Mouse (Mus musculus) G1E-ER4 (cell line): ENCODE results near the gene Tspan18. TPM values are rescaled to one million over a fixed set of nuclear protein-coding genes. Genes with fewer than 3 reads are reported as not detected.

Experiments used
- GATA1 ChIP-seq: IDR thresholded peaks from one replicate; pipeline ENCODE4 v1.8.0; 2012; ENCODE audit warnings: low read length, inconsistent platforms
- polyA plus RNA-seq: library from polyadenylated mRNA; stranded (reverse); fragments of >175 nt; gene quantifications from 2 replicates; pipeline ENCODE4 v1.2.3, GENCODE M21; 2012

Gene Tspan18
- polyA plus RNA-seq = 0.93 and 0.97 TPM in 2 replicates

DNA sequence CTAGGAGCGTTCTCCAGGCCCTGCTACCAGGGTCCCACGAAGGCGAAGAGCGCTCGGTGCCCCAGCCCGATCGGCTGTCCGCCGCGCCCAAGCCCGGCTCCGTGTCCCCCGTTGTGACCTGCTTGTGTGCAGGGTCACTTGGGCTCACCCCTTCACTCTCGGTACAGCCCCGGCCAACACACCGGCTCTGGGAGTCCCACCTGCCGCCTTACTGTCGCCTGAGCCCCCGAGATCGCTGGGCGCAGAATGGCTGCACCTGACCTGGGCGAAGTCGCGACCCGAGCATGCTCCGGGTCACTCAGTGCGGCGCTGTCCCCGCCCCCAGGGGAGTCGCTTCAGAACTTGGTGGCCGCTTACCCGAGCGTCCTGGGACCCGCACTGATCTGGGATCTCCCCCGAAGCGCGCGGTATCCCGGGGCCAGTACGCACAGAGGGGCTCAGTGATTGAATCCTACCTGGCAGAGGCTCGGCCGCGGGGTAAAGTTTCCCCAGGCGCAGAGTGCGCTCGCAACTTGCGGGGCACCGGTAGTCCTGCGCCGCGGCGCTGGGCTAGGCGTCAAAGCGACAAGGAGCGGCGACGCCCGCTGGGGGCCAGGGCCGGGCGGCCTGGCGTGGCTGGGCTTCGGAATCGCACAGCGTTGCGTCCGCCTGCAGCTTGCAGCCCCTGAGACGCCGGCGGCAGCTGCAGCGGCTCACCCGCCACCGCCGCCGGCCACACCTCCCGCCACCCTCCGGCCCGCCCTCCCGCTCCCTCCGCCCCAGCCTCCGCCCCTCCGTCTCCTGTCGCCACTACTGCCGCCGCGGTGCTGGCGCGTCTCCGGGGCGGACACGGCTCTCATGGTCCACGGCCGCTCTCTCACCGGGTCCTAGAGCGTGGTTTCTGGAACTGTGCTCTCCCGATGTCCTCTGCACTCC, at the start of gene Tspan18:
Tspan18 (minus strand) TSS at position 689 of the 915 bp plus-strand sequence.
- TF ChIP-seq GATA1 = no peak

DNA sequence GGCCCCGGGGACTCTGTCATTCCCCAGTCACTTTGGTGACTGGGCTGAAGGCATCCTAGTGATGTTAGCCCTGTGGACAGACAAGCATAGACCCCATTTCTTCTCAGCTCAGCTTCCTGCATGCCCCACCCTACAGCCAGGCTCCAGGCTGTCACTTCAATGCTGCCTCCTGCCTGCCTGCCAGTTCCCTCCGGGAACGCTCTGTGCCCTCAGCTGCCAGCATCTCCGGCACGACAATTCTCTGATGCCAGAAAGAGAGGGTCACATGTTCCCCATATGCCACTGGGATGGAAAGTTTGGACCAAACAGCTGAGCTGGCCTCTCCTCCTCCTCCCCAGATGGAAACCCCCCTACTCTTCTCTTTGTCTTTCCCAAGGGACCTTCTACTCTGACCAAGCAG, 49.5 kb upstream of the Tspan18 start:
- no peak for TF ChIP-seq GATA1

DNA sequence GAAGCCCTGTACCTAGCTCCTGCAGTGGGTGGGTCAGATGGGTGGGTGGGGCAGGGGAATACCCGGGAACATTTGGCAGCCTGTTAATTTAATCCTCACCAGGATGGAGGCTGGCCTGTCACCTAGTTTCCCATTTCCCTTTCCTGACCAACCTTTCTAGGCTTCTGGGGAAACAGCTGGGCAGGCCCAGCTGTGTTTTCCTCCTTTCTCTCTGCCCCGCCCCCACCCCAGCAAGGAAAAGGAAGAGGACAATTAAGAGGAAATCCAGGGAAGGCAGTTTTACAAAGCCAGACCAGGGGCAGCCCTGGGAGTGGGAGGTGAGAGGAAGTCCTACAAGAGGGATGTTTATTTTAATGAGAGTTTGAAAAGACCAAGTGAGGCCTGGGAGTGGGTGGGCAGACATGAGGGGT, 46.4 kb upstream of the Tspan18 start:
- TF ChIP-seq GATA1 = no peak

DNA sequence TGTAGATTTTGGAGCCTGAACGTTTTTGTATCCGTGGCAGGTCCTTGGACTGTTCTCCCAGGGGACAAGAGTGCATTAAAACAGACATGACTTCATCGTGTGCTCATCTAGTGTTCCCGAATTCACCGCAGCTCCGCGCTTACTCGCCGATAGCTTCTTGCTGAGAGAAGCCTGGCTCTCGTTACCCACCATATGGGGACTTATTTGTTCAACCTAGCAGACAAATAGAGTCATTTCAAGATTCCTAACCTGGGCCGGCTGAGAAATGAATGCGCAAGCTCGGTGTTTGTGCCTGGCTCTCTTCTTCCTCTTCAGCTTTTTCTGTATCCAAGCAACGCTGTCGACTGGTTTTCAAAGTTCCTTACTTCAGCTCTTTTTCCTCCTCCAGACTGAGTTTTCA, 43.5 kb upstream of the Tspan18 start:
- TF ChIP-seq GATA1 = no peak

DNA sequence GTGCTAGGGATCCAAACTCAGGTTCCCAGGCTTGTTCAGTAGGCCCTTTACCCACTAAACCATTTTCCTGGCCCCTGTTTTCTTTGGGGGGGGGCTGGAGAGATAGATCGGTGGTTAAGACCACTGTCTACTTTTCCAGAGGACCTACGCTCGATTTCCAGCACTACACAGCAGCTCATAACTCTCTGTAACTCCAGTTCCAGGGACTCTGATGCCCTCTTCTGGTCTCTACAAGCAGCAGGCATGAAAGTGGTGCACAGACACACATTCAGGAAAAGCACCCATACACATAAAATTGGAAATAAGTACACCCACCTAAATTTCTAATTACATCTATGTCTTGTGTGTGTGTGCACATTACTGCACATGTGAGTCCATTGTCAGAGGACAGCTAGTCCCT, 42.9 kb upstream of the Tspan18 start:
- TF ChIP-seq GATA1 = no peak

DNA sequence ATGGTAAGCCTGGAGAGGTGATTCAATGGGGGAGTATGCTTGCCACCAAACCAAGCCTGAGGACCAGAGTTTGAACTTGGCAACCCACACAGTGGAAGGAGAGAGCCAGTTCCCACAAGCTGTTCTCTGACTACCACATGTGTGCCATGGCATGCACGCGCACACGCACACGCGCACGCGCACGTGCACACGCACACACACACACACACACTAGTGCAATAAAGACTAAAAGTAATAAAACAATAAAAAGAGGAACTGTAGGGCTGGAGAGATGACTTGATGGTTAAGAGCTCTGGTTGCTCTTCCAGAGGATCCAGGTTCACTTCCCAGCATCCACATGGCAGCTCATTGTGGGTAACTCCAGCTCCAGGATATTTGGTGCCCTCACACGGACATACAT, 38.6 kb upstream of the Tspan18 start:
- TF ChIP-seq GATA1 = no peak

DNA sequence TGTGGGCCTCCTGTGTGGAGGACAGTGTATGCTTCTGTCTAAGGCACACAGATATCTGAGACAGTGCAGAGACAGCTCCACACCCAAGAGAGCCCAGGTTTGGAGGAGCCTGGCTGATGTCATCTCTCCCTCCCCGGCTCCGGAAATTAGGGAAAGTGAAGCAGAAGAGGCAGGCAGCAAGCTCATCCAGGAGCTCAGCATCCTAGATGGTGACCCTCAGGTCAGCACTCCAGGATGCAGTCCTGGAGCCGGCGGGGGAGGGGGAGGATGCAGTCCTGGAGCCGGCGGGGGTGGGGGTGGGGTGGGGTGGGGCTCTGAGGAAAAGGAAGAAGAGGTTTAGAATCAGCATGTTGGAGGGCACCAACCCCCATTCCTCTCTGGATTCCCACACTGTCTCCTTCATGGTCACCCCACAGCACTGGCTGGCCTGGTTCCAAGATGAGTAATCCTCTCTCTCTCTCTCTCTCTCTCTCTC, 37.8 kb upstream of the Tspan18 start:
- no peak for TF ChIP-seq GATA1

DNA sequence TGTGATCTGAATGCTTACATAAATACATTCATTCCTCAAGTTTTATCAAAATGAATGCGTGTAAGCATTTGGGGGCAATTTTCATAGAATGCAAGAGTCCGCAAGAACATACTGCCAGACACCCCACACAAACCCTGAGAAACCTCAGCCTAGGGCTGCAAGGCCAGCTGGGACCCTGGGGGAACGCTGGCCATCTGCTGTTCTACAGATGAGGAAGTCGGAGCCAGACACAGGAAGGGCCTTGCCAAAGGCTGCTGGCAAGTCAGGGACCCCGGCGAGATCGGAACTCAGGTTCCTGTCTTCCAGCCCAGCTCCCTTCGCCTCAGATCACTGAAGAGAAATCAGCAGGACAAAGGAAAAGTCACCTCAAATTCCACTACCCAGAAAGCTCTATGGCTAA, 34.6 kb upstream of the Tspan18 start:
- no peak for TF ChIP-seq GATA1

DNA sequence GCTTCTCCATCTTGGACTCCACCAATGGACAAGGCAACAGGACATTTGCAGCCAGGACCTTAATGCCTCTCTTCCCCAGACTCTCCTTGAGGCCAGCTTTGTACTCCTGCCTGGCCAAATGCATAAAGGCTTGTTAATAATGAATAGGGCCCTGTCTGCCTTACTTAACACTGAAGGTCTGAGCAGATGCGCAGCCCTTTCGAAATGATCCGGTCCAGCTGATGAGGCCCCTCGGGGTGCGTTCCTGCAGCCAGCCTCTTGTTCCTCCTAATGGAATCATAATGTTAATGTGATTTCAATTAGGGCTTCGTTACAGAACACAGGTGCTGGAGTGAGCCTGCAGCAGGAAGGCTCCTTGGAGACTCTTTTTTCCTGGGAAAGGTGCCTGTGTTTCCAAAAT, 33.7 kb upstream of the Tspan18 start:
- TF ChIP-seq GATA1 = no peak

DNA sequence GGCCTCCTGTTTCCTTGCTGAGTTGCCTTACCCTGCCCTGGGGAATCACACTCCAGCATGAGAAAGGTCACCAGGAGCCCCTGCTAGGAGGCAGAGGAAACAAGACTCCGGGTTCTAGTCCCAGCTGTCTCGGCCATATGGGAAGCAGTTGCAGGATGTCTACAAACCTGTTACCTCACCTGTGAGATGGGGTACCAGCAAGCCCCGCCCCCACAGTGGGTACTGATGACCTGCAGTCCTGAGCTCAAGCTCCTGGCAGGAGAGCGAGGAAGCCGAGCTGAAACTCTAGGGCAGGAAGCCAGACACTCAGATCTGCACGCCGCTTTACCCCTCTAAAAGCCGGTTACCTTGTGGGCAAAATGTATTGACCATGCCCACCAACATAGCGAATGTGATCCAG, 31.1 kb upstream of the Tspan18 start:
- TF ChIP-seq GATA1 = no peak

DNA sequence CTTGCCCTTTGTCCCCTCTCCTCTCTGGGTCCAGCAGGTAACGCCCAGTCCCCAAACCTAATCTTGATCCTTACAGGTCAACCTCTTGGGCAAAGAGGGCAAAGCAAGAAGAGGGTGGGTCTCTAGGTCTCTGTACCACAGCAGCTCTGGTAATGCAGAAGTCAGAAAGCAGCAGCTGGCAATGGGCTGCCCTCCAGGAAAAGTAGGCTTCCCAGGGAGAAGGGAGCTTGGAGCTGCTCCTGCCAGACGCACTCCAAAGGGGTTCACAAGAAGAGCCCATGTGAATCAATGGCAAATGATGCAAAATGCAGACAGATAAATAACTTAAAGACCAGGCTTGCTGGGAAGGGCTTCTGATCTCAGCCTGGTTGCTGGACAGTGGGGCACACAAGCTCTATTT, 30.6 kb upstream of the Tspan18 start:
- TF ChIP-seq GATA1 = no peak

DNA sequence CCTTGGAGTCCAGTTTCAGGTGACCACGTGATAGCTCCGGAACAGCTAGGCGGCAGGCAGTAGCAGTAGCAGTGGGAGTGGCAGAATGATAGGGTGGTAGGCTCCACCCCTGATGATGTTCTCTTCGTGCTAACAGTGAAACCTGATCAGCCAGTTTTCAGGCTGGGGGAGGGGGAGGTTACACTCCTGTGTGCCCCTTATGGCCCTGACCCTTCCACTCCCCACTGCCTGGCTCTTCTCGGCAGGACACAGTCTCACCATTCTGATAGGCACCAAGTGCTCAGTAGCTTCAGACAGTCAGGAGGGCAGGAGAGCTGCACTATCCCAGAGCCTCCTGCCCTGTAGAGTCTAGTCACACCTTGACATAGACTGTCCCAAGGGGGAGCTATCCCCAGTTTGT, 27.1 kb upstream of the Tspan18 start:
- no peak for TF ChIP-seq GATA1

DNA sequence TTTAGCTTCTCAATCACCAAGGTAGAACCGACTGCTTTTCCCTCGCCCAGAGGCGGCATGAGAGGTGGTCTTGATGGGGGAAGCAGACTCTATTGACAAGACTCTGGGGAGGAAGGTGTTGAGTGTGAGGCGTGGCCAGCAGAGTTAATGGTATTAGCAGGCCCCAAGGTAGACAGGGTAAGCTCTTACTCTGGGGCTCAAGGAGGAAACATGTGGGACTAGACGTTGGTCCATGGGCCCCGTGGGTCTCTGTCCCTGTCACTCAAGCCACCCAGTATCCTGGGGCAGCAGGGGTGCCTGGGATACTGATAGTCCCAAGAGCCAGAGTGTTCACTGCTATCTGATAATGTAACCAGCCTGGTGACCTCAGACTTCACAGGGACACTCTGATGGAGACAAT, 26.0 kb upstream of the Tspan18 start:
- no peak for TF ChIP-seq GATA1

DNA sequence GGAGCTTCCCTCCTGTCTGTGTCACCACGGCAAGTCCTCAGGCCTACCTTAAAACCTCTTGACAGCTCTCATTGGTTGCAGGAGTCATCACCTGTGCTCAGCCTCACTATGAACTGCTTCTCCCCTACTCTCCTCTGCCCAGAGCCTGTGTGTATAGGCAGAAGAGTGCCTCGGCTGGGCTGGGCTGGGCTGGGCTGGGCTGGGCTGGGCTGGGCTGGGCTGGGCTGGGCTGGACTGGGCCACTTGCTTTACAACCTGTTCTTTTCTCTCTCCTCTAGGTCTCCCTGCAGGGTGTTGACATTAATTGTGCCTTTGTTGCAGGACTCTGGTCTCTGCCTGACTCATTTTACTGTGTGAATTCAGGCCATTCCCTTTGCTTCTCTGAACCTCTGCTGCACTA, 23.1 kb upstream of the Tspan18 start:
- TF ChIP-seq GATA1 = no peak

DNA sequence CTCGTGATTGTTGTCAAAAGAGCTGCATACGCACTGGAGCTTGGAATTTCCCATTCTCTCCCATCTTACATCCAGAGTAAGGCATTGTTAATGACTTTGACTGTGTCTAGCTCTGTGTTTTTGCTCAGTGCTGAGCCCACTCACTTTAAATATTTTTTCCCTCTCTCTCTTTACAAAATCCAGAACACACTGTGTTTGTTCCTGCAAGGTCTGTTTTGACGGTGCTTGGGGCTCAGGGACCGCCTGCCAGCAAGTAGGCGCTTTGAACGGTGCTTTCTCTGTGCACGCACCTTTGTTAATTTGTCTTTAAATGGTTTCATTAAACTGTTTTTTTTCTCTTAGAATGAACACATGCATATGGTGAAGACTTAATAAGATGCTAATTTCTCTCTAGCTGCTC, 21.5 kb upstream of the Tspan18 start:
- TF ChIP-seq GATA1 = no peak

DNA sequence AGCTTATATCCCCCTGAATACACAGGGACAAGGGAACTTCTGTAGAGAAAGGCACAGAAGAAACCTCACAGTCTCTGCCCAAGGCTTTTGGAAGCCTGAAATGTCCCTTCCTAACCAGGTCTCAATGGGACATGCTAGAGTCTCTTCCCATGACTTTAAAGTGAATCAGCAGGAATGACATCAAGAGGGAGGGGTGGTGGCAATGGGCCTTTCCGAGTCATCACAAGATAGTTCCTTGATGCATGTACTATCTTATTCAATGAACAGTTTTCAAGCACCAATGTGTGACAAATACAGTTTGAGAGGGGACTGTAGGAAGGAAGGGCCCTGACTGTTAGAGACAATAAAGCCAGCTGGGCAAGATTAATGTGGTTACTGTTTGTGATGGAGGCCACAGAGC, 20.3 kb upstream of the Tspan18 start:
- TF ChIP-seq GATA1 = no peak

DNA sequence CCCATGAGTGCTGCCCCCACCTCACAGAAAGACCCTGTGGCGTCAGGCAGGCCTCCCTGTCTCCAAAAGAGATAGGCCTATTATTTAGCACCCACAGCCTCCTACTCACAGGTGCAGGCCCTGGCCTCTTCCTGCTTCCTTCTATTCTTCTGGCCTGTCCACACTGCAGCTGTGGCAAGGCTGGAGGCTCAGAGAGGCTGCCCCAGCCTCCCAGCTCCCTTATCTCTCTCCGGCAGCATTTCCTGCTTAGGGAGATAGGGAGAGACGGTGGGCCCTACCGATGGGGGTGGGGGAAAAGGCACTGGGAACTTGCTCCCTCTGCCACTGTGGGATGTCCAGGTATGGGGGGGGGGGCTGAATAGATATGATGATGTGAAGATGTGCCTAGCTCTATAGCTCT, 19.4 kb upstream of the Tspan18 start:
- no peak for TF ChIP-seq GATA1
